Mouse (Mus musculus) bone marrow, adult 2 months (tissue): Measurements from ENCODE around the gene Hck. TPM values are rescaled to one million over a fixed set of nuclear protein-coding genes. Genes with fewer than 3 reads are reported as not detected.

Experiments
- H3K27ac ChIP-seq: fragments of 200-500 bp; 2 replicates; pipeline ENCODE4 v1.5.1; 2012; ENCODE audit warnings: low read depth, mild to moderate bottlenecking, control low read depth, inconsistent platforms, low read length; ENCODE audit not compliant: control insufficient read depth, poor library complexity, insufficient read depth
- H3K4me1 ChIP-seq: fragments of 200-500 bp; 2 replicates; pipeline ENCODE4 v1.6.1; 2011; ENCODE audit warnings: low read length; ENCODE audit not compliant: control insufficient read depth, insufficient read depth
- H3K4me3 ChIP-seq: fragments of 200-500 bp; replicated peaks from 2 replicates; pipeline ENCODE3; 2011; ENCODE audit warnings: mild to moderate bottlenecking, low read depth, low read length, control low read depth; ENCODE audit not compliant: control insufficient read depth
- CTCF ChIP-seq: fragments of 200-500 bp; IDR thresholded peaks from 2 replicates; pipeline ENCODE4 v1.5.1; 2011; ENCODE audit warnings: low read length, control low read depth; ENCODE audit not compliant: control insufficient read depth, insufficient read depth
- POLR2A ChIP-seq: fragments of 200-500 bp; IDR thresholded peaks from 2 replicates; pipeline ENCODE4 v1.6.1; 2011; ENCODE audit warnings: low read depth, mild to moderate bottlenecking, control low read depth, low read length, borderline replicate concordance; ENCODE audit not compliant: control insufficient read depth
- WGBS: fragments of 180-500 bp; shearing (Covaris S2); methylation state at CpG from one replicate; pipeline ENCODE4 v1.1.7; 2018; 5-methylcytosine and 5-hydroxymethylcytosine counted together
- polyA plus RNA-seq: library from polyadenylated mRNA; stranded (reverse); fragments of >200 nt; gene quantifications from 2 replicates; pipeline ENCODE4 v1.2.4, GENCODE M21; 2011; ENCODE audit warnings: low replicate concordance; ENCODE audit not compliant: missing spikeins, insufficient read depth, insufficient read length

Gene Hck
- polyA plus RNA-seq, 1 experiment: 54.3 TPM

DNA sequence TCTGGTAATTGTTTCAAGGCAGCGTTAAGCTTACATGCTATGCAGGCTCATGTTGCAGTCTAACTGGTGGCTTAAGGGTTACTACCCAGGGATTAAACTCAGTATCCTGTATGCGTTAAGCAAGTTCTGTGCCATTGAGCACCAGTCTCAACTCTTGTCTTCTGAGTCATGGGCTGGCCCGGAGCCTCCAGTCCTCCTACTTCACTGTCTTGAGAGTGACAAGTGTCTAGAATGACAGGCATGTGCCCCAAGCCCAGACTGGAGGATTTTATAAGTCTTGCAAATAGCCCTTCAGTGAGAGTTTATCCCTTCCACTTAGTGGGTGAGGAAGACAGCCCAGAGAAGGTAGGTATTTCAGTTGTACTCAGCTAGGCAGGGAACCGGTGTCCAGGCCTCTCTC is 27.9 kb downstream of the Hck start:
- Histone ChIP-seq H3K4me3 (no peak overlapping the region), H3K4me1 (peaks cover 3% of the 10 kb centered on the region; the same call in 1 of the 2 replicates), H3K27ac (no peak overlapping the region)
- 81% methylated on average over 4 of the region's 4 CpGs for WGBS
- TF ChIP-seq POLR2A: no peak
- TF ChIP-seq CTCF: no peak

- H3K27ac ChIP-seq: no peak overlapping the region
- no peak overlapping the region for H3K4me3 ChIP-seq
- peaks cover 3% of the 10 kb centered on the region; the same call in 1 of the 2 replicates for H3K4me1 ChIP-seq
- WGBS: 74% methylated on average over 7 of the region's 7 CpGs
- TF ChIP-seq CTCF (no peak), POLR2A (no peak)
Observed at GRCm38 (mm10) chr2:153139158-153139557, 30.9 kb downstream of the Hck start.

DNA sequence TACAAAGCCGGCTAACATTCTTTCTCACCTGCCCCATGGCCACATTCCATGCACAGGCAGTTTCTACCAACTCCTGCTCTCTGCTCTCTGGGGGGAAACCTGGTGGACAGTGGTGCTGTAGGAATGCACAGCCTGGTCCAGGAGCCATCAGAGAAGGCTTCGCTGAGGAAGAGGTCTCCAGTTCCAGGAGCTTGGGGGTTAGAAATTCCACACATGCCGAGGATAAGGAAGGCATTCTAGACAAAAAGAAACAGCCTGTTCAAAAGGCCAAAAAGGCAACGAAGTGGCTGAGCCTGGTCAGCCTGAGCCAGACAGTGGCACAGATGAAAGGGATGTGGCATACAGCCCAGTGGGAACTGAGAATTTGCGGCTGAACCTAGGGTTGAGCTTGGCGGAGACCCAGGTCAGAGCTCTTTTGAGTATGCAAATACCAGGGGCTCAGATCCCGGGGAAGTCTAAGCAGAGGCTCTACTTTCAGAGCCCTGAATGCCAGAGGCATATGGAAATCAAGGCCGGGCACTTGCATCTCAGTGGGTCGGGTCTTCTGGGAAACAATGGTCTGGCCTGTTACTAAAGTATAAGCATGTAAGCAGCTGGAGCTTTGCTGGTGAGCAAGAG is 31.8 kb downstream of the Hck start:
- no peak overlapping the region for H3K27ac ChIP-seq
- no peak overlapping the region for H3K4me3 ChIP-seq
- TF ChIP-seq POLR2A (no peak), CTCF (no peak)
- peaks cover 3% of the 10 kb centered on the region; the same call in 1 of the 2 replicates for H3K4me1 ChIP-seq
- 45% methylated on average over 9 of the region's 9 CpGs for WGBS

DNA sequence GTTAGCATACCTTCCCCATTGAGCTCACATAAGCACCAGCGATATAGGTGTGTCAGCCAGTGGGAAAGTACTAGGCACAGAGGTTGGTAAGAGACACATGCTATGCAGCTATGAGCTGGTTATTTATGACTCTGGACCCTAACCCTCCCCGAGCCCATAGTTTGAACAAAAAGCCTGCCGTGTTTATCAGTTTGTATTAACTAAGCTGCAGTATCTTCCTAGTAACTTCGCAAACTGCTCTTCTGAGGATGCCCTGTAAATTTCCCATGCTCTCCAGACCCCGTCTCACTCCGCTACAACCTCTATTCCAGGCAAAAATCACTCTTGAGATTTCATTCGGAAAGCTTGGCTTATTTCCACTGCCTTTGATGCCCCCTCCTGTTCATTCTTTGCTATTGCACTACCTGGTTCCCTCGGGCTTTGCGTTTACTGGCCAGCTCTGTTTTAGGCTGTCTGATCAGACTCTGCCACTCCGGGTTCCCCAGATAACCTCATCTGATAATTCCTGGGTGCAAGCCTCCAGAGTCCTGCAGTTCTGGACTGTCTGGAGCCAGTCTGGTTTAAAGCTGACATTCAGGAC is 34.4 kb downstream of the Hck start:
- Histone ChIP-seq H3K4me3 (no peak overlapping the region), H3K27ac (no peak overlapping the region), H3K4me1 (peaks cover 5% of the 10 kb centered on the region; the same call in 1 of the 2 replicates)
- 28% methylated on average over 10 of the region's 10 CpGs for WGBS
- peak; percentile 37 for TF ChIP-seq CTCF
- TF ChIP-seq POLR2A: no peak

GRCm38 (mm10) chr2:153145346-153145745 is 37.1 kb downstream of the Hck start:
- Histone ChIP-seq H3K4me3 (no peak overlapping the region), H3K27ac (no peak overlapping the region), H3K4me1 (peaks cover 3% of the 10 kb centered on the region; the same call in 1 of the 2 replicates)
- WGBS: 36% methylated on average over 5 of the region's 5 CpGs
- TF ChIP-seq POLR2A (no peak), CTCF (no peak)

DNA sequence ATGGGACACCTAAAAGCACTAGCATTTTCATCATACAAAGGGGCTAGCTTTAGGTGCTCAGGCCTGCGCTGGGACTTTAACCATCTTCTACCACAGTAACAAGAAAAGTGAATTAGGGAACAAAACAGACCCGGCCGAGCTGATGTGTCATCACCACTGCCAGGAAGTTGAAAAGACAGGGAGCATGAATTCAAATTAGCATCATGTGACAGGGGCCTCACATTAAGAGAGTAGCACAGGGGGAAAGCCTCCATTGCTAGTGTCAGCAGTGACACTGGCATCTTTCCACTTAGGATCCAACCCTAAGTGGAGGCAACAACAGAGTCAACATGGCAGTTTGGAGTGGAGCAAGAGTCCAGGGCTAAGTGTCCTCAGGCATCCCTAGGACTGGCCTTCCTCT is 39.0 kb downstream of the Hck start:
- no peak overlapping the region for H3K4me3 ChIP-seq
- WGBS: 41% methylated on average over 3 of the region's 3 CpGs
- peak overlapping the region; percentile 41 for H3K27ac ChIP-seq
- H3K4me1 ChIP-seq: peaks cover 3% of the 10 kb centered on the region; the same call in 1 of the 2 replicates
- TF ChIP-seq POLR2A (no peak), CTCF (no peak)

DNA sequence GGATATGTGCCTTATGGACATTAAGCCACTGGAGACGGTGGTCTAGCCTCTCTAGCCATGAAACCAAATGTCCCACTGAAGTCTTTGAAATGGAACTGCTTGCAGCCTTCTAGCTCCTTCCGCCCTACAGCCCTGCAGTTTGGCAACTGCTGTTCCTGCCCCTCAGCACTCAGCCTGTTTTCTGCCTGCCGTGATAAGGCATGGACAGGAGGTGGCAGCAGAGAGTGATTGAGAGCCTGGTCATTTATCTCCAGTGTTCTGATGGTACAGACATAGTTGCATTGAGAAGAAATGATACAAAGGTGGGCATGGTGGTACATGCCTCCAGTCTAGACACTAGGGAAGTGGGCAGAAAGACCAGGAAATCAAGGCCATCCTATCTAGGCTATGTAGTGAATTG is 39.4 kb downstream of the Hck start:
- WGBS: 7% methylated on average over 3 of the region's 3 CpGs
- peaks cover 3% of the 10 kb centered on the region; the same call in 1 of the 2 replicates for H3K4me1 ChIP-seq
- no peak overlapping the region for H3K4me3 ChIP-seq
- TF ChIP-seq CTCF: peak; percentile 91
- no peak for TF ChIP-seq POLR2A
- peak overlapping the region; percentile 41 for H3K27ac ChIP-seq

GRCm38 (mm10) chr2:153149742-153150141 is 41.5 kb downstream of the Hck start:
- TF ChIP-seq CTCF: no peak
- TF ChIP-seq POLR2A: no peak
- Histone ChIP-seq H3K27ac (no peak overlapping the region), H3K4me1 (peaks cover 3% of the 10 kb centered on the region; the same call in 1 of the 2 replicates), H3K4me3 (no peak overlapping the region)
- WGBS: 76% methylated on average over 3 of the region's 3 CpGs
